Mouse (Mus musculus): ENCODE data around the gene Cap2. TPM values are rescaled to one million over a fixed set of nuclear protein-coding genes. Genes with fewer than 3 reads are reported as not detected.

Gene Cap2
- polyA plus RNA-seq, 1 experiment from 2014 or later = 182 TPM

GRCm38 (mm10) chr13:46517211-46517685 is 15.6 kb downstream of the Cap2 start:
- Histone ChIP-seq H3K36me3 (ENCODE audit: control insufficient read depth, insufficient read depth) (peaks cover 7% of the 10 kb centered on the region), H3K9ac (ENCODE audit: low read length) (peak overlapping the region; percentile 43; the same call in 1 of the 2 replicates), H3K4me3 (ENCODE audit: low read length) (no peak overlapping the region), H3K4me2 (ENCODE audit: low read depth, low read length) (no peak overlapping the region), H3K4me1 (ENCODE audit: control insufficient read depth, insufficient read depth, low read length) (peaks cover 44% of the 10 kb centered on the region), H3K9me3 (replicated peaks; ENCODE audit: control insufficient read depth, low read length) (no peaks in the 10 kb centered on the region), H3K27me3 (ENCODE audit: control insufficient read depth, insufficient read depth, low read length) (no peaks in the 10 kb centered on the region), H3K27ac (ENCODE audit: low read length) (peak overlapping the region; percentile 97)
- peak; percentile 26; the same call in 1 of the 2 replicates for ATAC-seq (replicated peaks; ENCODE audit: extremely low read depth, insufficient read depth, low FRiP score)
- WGBS = 20% methylated on average over 4 of the region's 4 CpGs

GRCm38 (mm10) chr13:46521482-46521881 is 19.8 kb downstream of the Cap2 start:
- no peaks in the 10 kb centered on the region for H3K9me3 ChIP-seq (replicated peaks; ENCODE audit: control insufficient read depth, low read length)
- H3K27me3 ChIP-seq (ENCODE audit: control insufficient read depth, insufficient read depth, low read length) = no peaks in the 10 kb centered on the region
- H3K4me2 ChIP-seq (ENCODE audit: low read depth, low read length) = no peak overlapping the region
- peak overlapping the region; percentile 55 for H3K27ac ChIP-seq (ENCODE audit: low read length)
- peaks cover 12% of the 10 kb centered on the region; the same call in 1 of the 2 replicates for H3K36me3 ChIP-seq (ENCODE audit: control insufficient read depth, insufficient read depth)
- H3K4me3 ChIP-seq (ENCODE audit: low read length) = no peak overlapping the region
- 69% methylated on average over 1 of the region's 1 CpGs for WGBS
- H3K9ac ChIP-seq (ENCODE audit: low read length) = no peak overlapping the region
- H3K4me1 ChIP-seq (ENCODE audit: control insufficient read depth, insufficient read depth, low read length) = peaks cover 50% of the 10 kb centered on the region
- ATAC-seq (replicated peaks; ENCODE audit: extremely low read depth, insufficient read depth, low FRiP score) = no peak

- 28% methylated on average over 4 of the region's 4 CpGs for WGBS
- H3K4me1 ChIP-seq (ENCODE audit: control insufficient read depth, insufficient read depth, low read length) = peaks cover 37% of the 10 kb centered on the region
- H3K27ac ChIP-seq (ENCODE audit: low read length) = peak overlapping the region; percentile 98
- no peak overlapping the region for H3K4me2 ChIP-seq (ENCODE audit: low read depth, low read length)
- H3K27me3 ChIP-seq (ENCODE audit: control insufficient read depth, insufficient read depth, low read length) = no peaks in the 10 kb centered on the region
- no peak overlapping the region for H3K4me3 ChIP-seq (ENCODE audit: low read length)
- peak; percentile 37; the same call in 1 of the 2 replicates for ATAC-seq (replicated peaks; ENCODE audit: extremely low read depth, insufficient read depth, low FRiP score)
- H3K9me3 ChIP-seq (replicated peaks; ENCODE audit: control insufficient read depth, low read length) = no peaks in the 10 kb centered on the region
- peaks cover 15% of the 10 kb centered on the region for H3K36me3 ChIP-seq (ENCODE audit: control insufficient read depth, insufficient read depth)
- H3K9ac ChIP-seq (ENCODE audit: low read length) = peak overlapping the region; percentile 36; the same call in 1 of the 2 replicates
Measured at GRCm38 (mm10) chr13:46522798-46523197, 21.1 kb downstream of the Cap2 start.

- H3K36me3 ChIP-seq (ENCODE audit: control insufficient read depth, insufficient read depth) = peaks cover 15% of the 10 kb centered on the region
- H3K4me2 ChIP-seq (ENCODE audit: low read depth, low read length) = peak overlapping the region; percentile 56
- peak overlapping the region; percentile 98 for H3K27ac ChIP-seq (ENCODE audit: low read length)
- H3K27me3 ChIP-seq (ENCODE audit: control insufficient read depth, insufficient read depth, low read length) = no peaks in the 10 kb centered on the region
- peak; percentile 72 for ATAC-seq (replicated peaks; ENCODE audit: extremely low read depth, insufficient read depth, low FRiP score)
- WGBS = 16% methylated on average over 5 of the region's 5 CpGs
- no peaks in the 10 kb centered on the region for H3K9me3 ChIP-seq (replicated peaks; ENCODE audit: control insufficient read depth, low read length)
- H3K4me3 ChIP-seq (ENCODE audit: low read length) = no peak overlapping the region
- peaks cover 34% of the 10 kb centered on the region for H3K4me1 ChIP-seq (ENCODE audit: control insufficient read depth, insufficient read depth, low read length)
- H3K9ac ChIP-seq (ENCODE audit: low read length) = no peak overlapping the region; the same call in 1 of the 2 replicates
Measured at GRCm38 (mm10) chr13:46523235-46523634, 21.6 kb downstream of the Cap2 start.

GRCm38 (mm10) chr13:46523712-46524111 is 22.1 kb downstream of the Cap2 start:
- Histone ChIP-seq H3K4me1 (ENCODE audit: control insufficient read depth, insufficient read depth, low read length) (peaks cover 34% of the 10 kb centered on the region), H3K27ac (ENCODE audit: low read length) (peak overlapping the region; percentile 98), H3K36me3 (ENCODE audit: control insufficient read depth, insufficient read depth) (peaks cover 15% of the 10 kb centered on the region), H3K9me3 (replicated peaks; ENCODE audit: control insufficient read depth, low read length) (no peaks in the 10 kb centered on the region), H3K4me3 (ENCODE audit: low read length) (peak overlapping the region; percentile 21; the same call in 1 of the 2 replicates), H3K9ac (ENCODE audit: low read length) (peak overlapping the region; percentile 66), H3K27me3 (ENCODE audit: control insufficient read depth, insufficient read depth, low read length) (no peaks in the 10 kb centered on the region), H3K4me2 (ENCODE audit: low read depth, low read length) (peak overlapping the region; percentile 56)
- ATAC-seq (replicated peaks; ENCODE audit: extremely low read depth, insufficient read depth, low FRiP score) = peak; percentile 46
- WGBS = 32% methylated on average over 12 of the region's 12 CpGs

- H3K36me3 ChIP-seq (ENCODE audit: control insufficient read depth, insufficient read depth) = peaks cover 10% of the 10 kb centered on the region
Measured at GRCm38 (mm10) chr13:46525295-46526255, 23.9 kb downstream of the Cap2 start.

GRCm38 (mm10) chr13:46526645-46527044 is 25.0 kb downstream of the Cap2 start:
- Histone ChIP-seq H3K4me2 (ENCODE audit: low read depth, low read length) (no peak overlapping the region), H3K9me3 (replicated peaks; ENCODE audit: control insufficient read depth, low read length) (no peaks in the 10 kb centered on the region), H3K27ac (ENCODE audit: low read length) (no peak overlapping the region), H3K36me3 (ENCODE audit: control insufficient read depth, insufficient read depth) (peaks cover 12% of the 10 kb centered on the region), H3K4me3 (ENCODE audit: low read length) (no peak overlapping the region), H3K4me1 (ENCODE audit: control insufficient read depth, insufficient read depth, low read length) (peaks cover 41% of the 10 kb centered on the region), H3K27me3 (ENCODE audit: control insufficient read depth, insufficient read depth, low read length) (no peaks in the 10 kb centered on the region), H3K9ac (ENCODE audit: low read length) (no peak overlapping the region)
- ATAC-seq (replicated peaks; ENCODE audit: extremely low read depth, insufficient read depth, low FRiP score) = no peak
- 77% methylated on average over 3 of the region's 3 CpGs for WGBS

More at GRCm38 (mm10) chr13:46525295-46526255, 23.9 kb downstream of the Cap2 start:
- no peak overlapping the region for H3K4me2 ChIP-seq (ENCODE audit: low read depth, low read length)
- H3K27me3 ChIP-seq (ENCODE audit: control insufficient read depth, insufficient read depth, low read length) = no peaks in the 10 kb centered on the region
- no peak for ATAC-seq (replicated peaks; ENCODE audit: extremely low read depth, insufficient read depth, low FRiP score)
- H3K9ac ChIP-seq (ENCODE audit: low read length) = no peak overlapping the region
- H3K4me3 ChIP-seq (ENCODE audit: low read length) = no peak overlapping the region
- WGBS = 77% methylated on average over 18 of the region's 18 CpGs
- no peaks in the 10 kb centered on the region for H3K9me3 ChIP-seq (replicated peaks; ENCODE audit: control insufficient read depth, low read length)
- H3K27ac ChIP-seq (ENCODE audit: low read length) = peak overlapping the region; percentile 98
- peaks cover 42% of the 10 kb centered on the region for H3K4me1 ChIP-seq (ENCODE audit: control insufficient read depth, insufficient read depth, low read length)

- Histone ChIP-seq H3K27me3 (ENCODE audit: control insufficient read depth, insufficient read depth, low read length) (no peaks in the 10 kb centered on the region), H3K27ac (ENCODE audit: low read length) (0 out of 2 replicates have a peak overlapping the region, but pooled peaks have one; percentile 11), H3K4me1 (ENCODE audit: control insufficient read depth, insufficient read depth, low read length) (peaks cover 38% of the 10 kb centered on the region), H3K4me2 (ENCODE audit: low read depth, low read length) (no peak overlapping the region), H3K9ac (ENCODE audit: low read length) (no peak overlapping the region), H3K36me3 (ENCODE audit: control insufficient read depth, insufficient read depth) (peaks cover 14% of the 10 kb centered on the region), H3K9me3 (replicated peaks; ENCODE audit: control insufficient read depth, low read length) (no peaks in the 10 kb centered on the region), H3K4me3 (ENCODE audit: low read length) (no peak overlapping the region)
- ATAC-seq (replicated peaks; ENCODE audit: extremely low read depth, insufficient read depth, low FRiP score) = no peak
- WGBS = 86% methylated on average over 5 of the region's 5 CpGs
Measured at GRCm38 (mm10) chr13:46527340-46527739, 25.7 kb downstream of the Cap2 start.

GRCm38 (mm10) chr13:46529037-46529436 is 27.4 kb downstream of the Cap2 start:
- Histone ChIP-seq H3K4me2 (ENCODE audit: low read depth, low read length) (no peak overlapping the region), H3K36me3 (ENCODE audit: control insufficient read depth, insufficient read depth) (peaks cover 14% of the 10 kb centered on the region), H3K27ac (ENCODE audit: low read length) (no peak overlapping the region)

More at GRCm38 (mm10) chr13:46529037-46529436, 27.4 kb downstream of the Cap2 start:
- peaks cover 27% of the 10 kb centered on the region for H3K4me1 ChIP-seq (ENCODE audit: control insufficient read depth, insufficient read depth, low read length)
- no peak for ATAC-seq (replicated peaks; ENCODE audit: extremely low read depth, insufficient read depth, low FRiP score)
- 64% methylated on average over 10 of the region's 10 CpGs for WGBS
- no peak overlapping the region for H3K4me3 ChIP-seq (ENCODE audit: low read length)
- no peaks in the 10 kb centered on the region for H3K9me3 ChIP-seq (replicated peaks; ENCODE audit: control insufficient read depth, low read length)
- H3K27me3 ChIP-seq (ENCODE audit: control insufficient read depth, insufficient read depth, low read length) = no peaks in the 10 kb centered on the region
- no peak overlapping the region for H3K9ac ChIP-seq (ENCODE audit: low read length)
